Mouse (Mus musculus): ENCODE data around the gene Fndc9.

Gene Fndc9

DNA sequence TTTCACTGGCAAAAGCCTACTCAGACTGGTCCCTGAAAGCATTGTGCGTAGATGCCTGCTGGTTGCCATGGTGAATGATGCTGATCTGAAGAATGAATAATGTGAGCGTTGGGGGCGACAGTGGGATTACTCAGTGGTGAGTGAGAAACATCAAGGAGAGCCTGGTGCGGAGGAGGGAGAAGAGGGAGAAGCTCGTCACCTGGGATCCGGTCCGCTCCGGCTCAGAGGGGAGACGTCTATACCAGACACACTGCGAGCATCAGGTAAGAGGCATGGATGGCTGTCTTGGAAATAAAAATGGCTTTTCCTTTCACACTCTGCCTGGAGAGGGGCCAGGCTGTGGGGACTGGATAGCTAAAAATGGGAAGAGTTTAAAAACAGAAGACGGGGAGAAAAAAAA is at the start of gene Fndc9:
Gene Fndc9 (plus strand): TSS at position 198 of the 400 bp plus-strand sequence.
- in situ Hi-C loops (cut with MboI): no loop called here

- in situ Hi-C loops (cut with MboI): no loop called here
These were observed 47.0 kb upstream of the Fndc9 start for GRCm38 (mm10) chr11:46188283-46188682.

- in situ Hi-C loops (cut with MboI): no loop called here
These were observed 41.2 kb upstream of the Fndc9 start for GRCm38 (mm10) chr11:46194175-46194574.

GRCm38 (mm10) chr11:46200664-46201063 is 34.7 kb upstream of the Fndc9 start:
- in situ Hi-C loops (cut with MboI): no loop called here

- in situ Hi-C loops (cut with MboI): no loop called here
These were observed 33.4 kb upstream of the Fndc9 start for GRCm38 (mm10) chr11:46201636-46202546.

DNA sequence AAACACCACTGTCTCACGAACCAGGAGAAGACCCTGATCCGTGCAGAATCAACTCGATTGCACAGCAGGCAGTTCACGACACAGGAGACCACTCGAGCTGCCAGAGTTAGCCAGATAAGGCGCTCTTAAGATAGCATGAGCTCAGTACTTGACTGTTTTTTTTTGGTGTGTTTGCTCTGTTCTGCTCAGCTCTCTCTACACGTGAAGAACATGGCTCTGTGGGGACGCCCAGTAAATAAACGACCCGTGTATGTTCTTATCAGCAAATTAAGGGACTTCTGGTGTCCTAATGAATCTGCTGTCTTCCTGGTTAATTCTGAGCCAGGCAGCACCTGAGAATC is 32.8 kb upstream of the Fndc9 start:
- in situ Hi-C loops (cut with MboI): no loop called here

GRCm38 (mm10) chr11:46204841-46205240 is 30.5 kb upstream of the Fndc9 start:
- in situ Hi-C loops (cut with MboI): no loop called here

GRCm38 (mm10) chr11:46205639-46206409 is 29.5 kb upstream of the Fndc9 start:
- in situ Hi-C loops (cut with MboI): no loop called here

- in situ Hi-C loops (cut with MboI): loop anchor here (10.0 kb wide), 2 partner anchors 175 to 265 kb away; partner anchors contain the start of gene Lsm11
These were observed 25.4 kb upstream of the Fndc9 start for GRCm38 (mm10) chr11:46209884-46210283.

DNA sequence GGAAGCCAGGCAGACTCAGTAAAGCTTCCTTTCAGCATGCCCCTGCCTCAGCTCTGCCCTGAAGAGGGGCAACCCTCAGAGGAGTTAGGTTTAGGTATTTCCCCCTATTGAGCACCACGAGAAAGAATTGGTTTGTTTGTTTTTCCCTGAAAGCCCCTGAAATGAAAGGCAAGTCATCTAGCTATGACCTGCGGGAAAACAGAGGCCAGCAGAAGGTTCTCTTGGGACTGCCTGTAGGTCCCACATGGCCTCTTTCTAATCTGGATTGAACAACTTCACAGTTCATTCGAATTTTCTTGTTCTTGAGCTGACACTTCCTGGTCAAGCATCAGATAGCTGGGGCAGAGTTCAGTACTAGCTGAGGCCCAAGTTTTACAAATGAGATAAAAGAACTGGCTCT is 23.5 kb upstream of the Fndc9 start:
- in situ Hi-C loops (cut with MboI): loop anchor here (10.0 kb wide), 2 partner anchors 177 to 267 kb away; partner anchors contain the start of gene Lsm11

DNA sequence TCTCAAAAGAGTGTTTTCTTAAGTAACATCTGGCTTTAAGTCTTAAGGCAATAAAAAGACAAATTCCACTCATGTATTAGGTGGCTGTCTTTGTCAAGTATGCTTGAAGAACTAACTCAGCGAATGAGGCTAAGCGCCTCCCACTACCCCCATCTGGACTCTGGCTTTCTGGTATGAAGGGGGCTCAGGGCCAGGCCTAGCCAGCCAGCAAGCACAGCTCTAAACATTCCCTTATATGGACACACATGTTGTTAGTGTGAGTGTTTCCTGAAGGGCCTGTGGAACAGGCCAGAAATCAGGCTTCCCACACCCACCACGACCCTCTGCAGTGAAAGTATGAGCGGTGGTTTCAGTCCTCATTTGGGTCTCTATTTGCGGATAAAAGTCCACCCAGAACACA is 21.5 kb upstream of the Fndc9 start:
- in situ Hi-C loops (cut with MboI): loop anchor here (10.0 kb wide), 2 partner anchors 179 to 269 kb away; partner anchors contain the start of gene Lsm11

GRCm38 (mm10) chr11:46214368-46215230 is 20.7 kb upstream of the Fndc9 start:
- in situ Hi-C loops (cut with MboI): loop anchor here (10.0 kb wide), 2 partner anchors 180 to 270 kb away; partner anchors contain the start of gene Lsm11

DNA sequence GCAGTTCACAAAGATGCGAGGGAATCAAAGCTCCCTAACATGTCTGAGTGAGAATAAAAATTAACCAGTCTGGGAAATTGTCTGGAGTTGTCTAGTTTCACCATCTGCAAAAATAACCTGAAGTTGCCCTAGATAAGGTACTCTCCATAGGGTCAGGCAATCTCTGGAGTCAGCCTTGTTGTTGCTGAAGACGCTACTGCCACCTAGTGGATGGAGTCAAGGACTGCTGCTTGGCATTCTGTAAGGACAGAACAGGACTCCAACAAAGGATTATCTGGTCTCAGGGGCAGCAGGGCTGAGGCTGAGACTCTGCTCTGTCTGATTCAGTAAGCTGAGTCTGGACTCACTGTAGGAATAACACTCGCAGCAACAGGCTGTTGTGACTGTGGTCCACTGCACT is 20.0 kb upstream of the Fndc9 start:
- in situ Hi-C loops (cut with MboI): loop anchor here (10.0 kb wide), 2 partner anchors 181 to 271 kb away; partner anchors contain the start of gene Lsm11

GRCm38 (mm10) chr11:46216669-46217068 is 18.7 kb upstream of the Fndc9 start:
- in situ Hi-C loops (cut with MboI): loop anchor here (10.0 kb wide), 2 partner anchors 182 to 272 kb away; partner anchors contain the start of gene Lsm11

DNA sequence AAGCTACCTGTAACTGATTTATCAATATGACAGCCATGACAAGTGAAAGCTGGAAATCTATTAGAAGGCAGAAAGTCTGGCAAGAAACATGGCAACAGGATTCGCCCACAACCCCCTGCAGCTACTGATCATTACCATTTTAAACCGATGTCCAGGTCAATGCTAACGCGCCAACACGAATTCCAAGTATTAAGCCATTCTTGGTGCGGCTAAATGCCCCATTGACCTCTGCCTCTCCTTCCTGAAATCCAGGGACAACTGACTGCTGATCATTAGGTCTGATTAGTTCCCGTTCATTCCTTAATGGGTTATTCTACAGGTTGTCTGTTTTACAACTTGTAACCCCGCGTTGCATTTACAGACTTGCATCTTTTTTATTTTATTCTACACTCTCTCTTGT is 17.6 kb upstream of the Fndc9 start:
- in situ Hi-C loops (cut with MboI): loop anchor here (10.0 kb wide), 2 partner anchors 183 to 273 kb away; partner anchors contain the start of gene Lsm11

- in situ Hi-C loops (cut with MboI): loop anchor here (10.0 kb wide), 2 partner anchors 184 to 274 kb away; partner anchors contain the start of gene Lsm11
These were observed 16.7 kb upstream of the Fndc9 start for GRCm38 (mm10) chr11:46218584-46218983.

- in situ Hi-C loops (cut with MboI): loop anchor here (10.0 kb wide), 2 partner anchors 185 to 275 kb away; partner anchors contain the start of gene Lsm11
These were observed 16.0 kb upstream of the Fndc9 start for GRCm38 (mm10) chr11:46219380-46219779.

DNA sequence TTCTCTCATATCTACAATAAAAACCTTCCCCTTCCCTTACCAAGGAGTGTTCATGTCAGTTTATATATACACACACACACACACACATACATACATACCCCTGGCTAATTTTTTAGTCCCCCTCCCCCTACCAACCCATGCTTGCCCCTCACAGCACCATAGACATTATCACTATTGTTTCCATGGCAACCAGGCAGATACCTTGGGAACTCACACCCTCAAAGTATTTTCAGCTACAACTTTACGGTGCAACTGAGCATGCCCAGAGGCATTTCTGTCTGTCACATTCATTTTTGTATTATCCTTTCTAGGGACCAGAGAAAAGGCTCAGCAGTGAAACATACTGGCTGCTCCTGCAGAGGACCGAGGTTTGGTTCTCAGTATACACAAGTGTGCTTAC is 15.1 kb upstream of the Fndc9 start:
- in situ Hi-C loops (cut with MboI): no loop called here

- in situ Hi-C loops (cut with MboI): no loop called here
These were observed 11.8 kb upstream of the Fndc9 start for GRCm38 (mm10) chr11:46223575-46223974.

- in situ Hi-C loops (cut with MboI): no loop called here
These were observed 10.0 kb upstream of the Fndc9 start for GRCm38 (mm10) chr11:46225345-46225744.

- in situ Hi-C loops (cut with MboI): no loop called here
These were observed 5.1 kb upstream of the Fndc9 start for GRCm38 (mm10) chr11:46230184-46230583.
